Comparison of ENCODE assay signal across 9 mouse cellular contexts in genomic region chr4:46781109-46781508, GRCm38 (mm10).
DNase-seq lines count a peak whose midpoint lies in the region; ATAC-seq and TF ChIP-seq lines count a peak whose summit lies in the region.
"Had no signal": no experiment of that assay in that cellular context is flagged by ENCODE, and none has a peak within 500 bp of the region (broad histone marks: within the 10 kb centered on the region; RNA-seq: fewer than 3 reads in every experiment).

No protein-coding gene starts in this region.

- H3K4me1 ChIP-seq in hindbrain, postnatal 0 days (ENCODE audit: insufficient read depth, low read length): no peaks in the 10 kb centered on the region
- H3K4me1 ChIP-seq in hindbrain, embryonic 11.5 days (replicated peaks; ENCODE audit: control insufficient read depth, insufficient read depth, low read length): no peaks in the 10 kb centered on the region
- H3K4me1 ChIP-seq in MEL (ENCODE audit: control insufficient read depth in 1 of 2, insufficient read depth in 2 of 2, low read length in 2 of 2): no peaks in the 10 kb centered on the region
- no peaks in the 10 kb centered on the region for H3K4me1 ChIP-seq in limb, embryonic 10.5 days
- H3K4me1 ChIP-seq: embryonic facial prominence, embryonic 13.5 days had no signal

- TF ChIP-seq EP300 in MEL (IDR thresholded peaks at IDR 0.05; ENCODE audit: low read depth in 1 of 2, low read length in 2 of 2): no peak

- no peak for TF ChIP-seq POLR2A in MEL (IDR thresholded peaks at IDR 0.05; ENCODE audit: control insufficient read depth in 1 of 2, insufficient read depth in 1 of 2, low read depth in 1 of 2, low read length in 2 of 2, poor library complexity in 1 of 2)

- H3K36me3 ChIP-seq in hindbrain, postnatal 0 days (ENCODE audit: insufficient read depth, low read length): no peaks in the 10 kb centered on the region
- H3K36me3 ChIP-seq in hindbrain, embryonic 11.5 days (ENCODE audit: control insufficient read depth, insufficient read depth, low read length): no peaks in the 10 kb centered on the region
- no peaks in the 10 kb centered on the region for H3K36me3 ChIP-seq in MEL (ENCODE audit: control insufficient read depth in 1 of 2, insufficient read depth in 2 of 2, low read length in 2 of 2)
- no peaks in the 10 kb centered on the region for H3K36me3 ChIP-seq in limb, embryonic 10.5 days
- H3K36me3 ChIP-seq: embryonic facial prominence, embryonic 13.5 days had no signal

- no peak overlapping the region for H3K27ac ChIP-seq in hindbrain, postnatal 0 days
- no peak overlapping the region for H3K27ac ChIP-seq in hindbrain, embryonic 11.5 days (ENCODE audit: low read depth, low read length)
- no peak overlapping the region for H3K27ac ChIP-seq in MEL (ENCODE audit: control insufficient read depth, low read depth, low read length)
- H3K27ac ChIP-seq in limb, embryonic 10.5 days: no peak overlapping the region
- H3K27ac ChIP-seq: embryonic facial prominence, embryonic 13.5 days had no signal

- no peaks in the 10 kb centered on the region for H3K27me3 ChIP-seq in hindbrain, postnatal 0 days (ENCODE audit: insufficient read depth, low read length)
- H3K27me3 ChIP-seq in hindbrain, embryonic 11.5 days (ENCODE audit: control insufficient read depth, insufficient read depth, low read length): no peaks in the 10 kb centered on the region
- H3K27me3 ChIP-seq in MEL (ENCODE audit: control insufficient read depth in 1 of 2, insufficient read depth in 2 of 2, low read length in 2 of 2): peaks cover 0 to 1% of the 10 kb centered on the region in 2 experiments; a peak in 1 of 4 replicates
- H3K27me3 ChIP-seq in limb, embryonic 10.5 days (ENCODE audit: low read depth, poor library complexity, severe bottlenecking): no peaks in the 10 kb centered on the region
- H3K27me3 ChIP-seq: embryonic facial prominence, embryonic 13.5 days had no signal

- ATAC-seq in hindbrain, postnatal 0 days: no peak
- ATAC-seq in hindbrain, embryonic 11.5 days (ENCODE audit: low FRiP score): no peak

- TF ChIP-seq CTCF in hindbrain, postnatal 0 days (IDR thresholded peaks at IDR 0.05; ENCODE audit: low read depth): peak; percentile 58
- peak; percentile 79 to 90 (median 86) for TF ChIP-seq CTCF in MEL (IDR thresholded peaks at IDR 0.05 in 2 of 3, conservative IDR thresholded peaks at IDR 0.05 in 1 of 3; ENCODE audit: control insufficient read depth in 1 of 3, insufficient read depth in 1 of 3, low read depth in 2 of 3, low read length in 3 of 3, poor library complexity in 1 of 3, severe bottlenecking in 1 of 3)

- H3K9me3 ChIP-seq in hindbrain, postnatal 0 days (ENCODE audit: low read length): no peaks in the 10 kb centered on the region
- no peaks in the 10 kb centered on the region for H3K9me3 ChIP-seq in hindbrain, embryonic 11.5 days (ENCODE audit: control insufficient read depth, low read length)
- H3K9me3 ChIP-seq in MEL (replicated peaks; ENCODE audit: insufficient read depth, low read length): no peaks in the 10 kb centered on the region
- no peaks in the 10 kb centered on the region for H3K9me3 ChIP-seq in limb, embryonic 10.5 days (replicated peaks)

- H3K9ac ChIP-seq in hindbrain, postnatal 0 days (replicated peaks; ENCODE audit: low read length): no peak overlapping the region
- H3K9ac ChIP-seq in hindbrain, embryonic 11.5 days (ENCODE audit: low read depth, low read length): no peak overlapping the region
- no peak overlapping the region for H3K9ac ChIP-seq in MEL (ENCODE audit: control insufficient read depth, low read depth, low read length, poor library complexity, severe bottlenecking)
- H3K9ac ChIP-seq: embryonic facial prominence, embryonic 13.5 days had no signal

- H3K79me2 ChIP-seq in MEL (ENCODE audit: control insufficient read depth, insufficient read depth, low read length, poor library complexity): no peaks in the 10 kb centered on the region

- no peak overlapping the region for H3K4me2 ChIP-seq in hindbrain, postnatal 0 days (ENCODE audit: low read depth, low read length)
- H3K4me2 ChIP-seq in hindbrain, embryonic 11.5 days (replicated peaks; ENCODE audit: low read depth, low read length): no peak overlapping the region
- H3K4me2 ChIP-seq: embryonic facial prominence, embryonic 13.5 days had no signal

- peak; percentile 86 for TF ChIP-seq RAD21 in MEL (IDR thresholded peaks at IDR 0.05; ENCODE audit: low read depth, low read length)

- no peak overlapping the region for H3K4me3 ChIP-seq in hindbrain, postnatal 0 days (ENCODE audit: low read length)
- no peak overlapping the region for H3K4me3 ChIP-seq in hindbrain, embryonic 11.5 days (ENCODE audit: low read depth, low read length)
- H3K4me3 ChIP-seq in MEL (ENCODE audit: control insufficient read depth in 1 of 2, insufficient read depth in 1 of 2, low read depth in 2 of 2, low read length in 2 of 2): no peak overlapping the region
- H3K4me3 ChIP-seq in limb, embryonic 10.5 days: no peak overlapping the region
- H3K4me3 ChIP-seq: embryonic facial prominence, embryonic 13.5 days had no signal

- no peak for DNase-seq in hindbrain, postnatal 0 days (ENCODE audit: low spot score)
- no peak for DNase-seq in hindbrain, embryonic 11.5 days (ENCODE audit: low spot score)
- DNase-seq in 416B (ENCODE audit: low read depth) (peak; percentile 29), MEL (ENCODE audit: low read depth, low spot score) (peak; percentile 55)
- DNase-seq in limb, embryonic 10.5 days (ENCODE audit: low spot score): peak; percentile 40
- DNase-seq in ovary, adult 18-20 months (ENCODE audit: low spot score): no peak
- DNase-seq in Muller cell, postnatal 12 days (ENCODE audit: inconsistent ontology term): no peak
- no peak for DNase-seq in kidney, postnatal 25 days

- WGBS in hindbrain, postnatal 0 days: 62% methylated on average over 6 of the region's 6 CpGs
- 63% methylated on average over 6 of the region's 6 CpGs for WGBS in hindbrain, embryonic 11.5 days
- WGBS in limb, embryonic 10.5 days: 69% methylated on average over 6 of the region's 6 CpGs

TF ChIP-seq in MEL, 35 proteins besides CTCF, POLR2A, EP300 and RAD21:
- peak; percentile 94 for TF ChIP-seq SMC3 (IDR thresholded peaks at IDR 0.05; ENCODE audit: low read depth, low read length)
- peak; percentile 90 for TF ChIP-seq ZC3H11A (IDR thresholded peaks at IDR 0.05; ENCODE audit: low read depth, low read length)
- TF ChIP-seq TAL1 (IDR thresholded peaks at IDR 0.05; ENCODE audit: low read length): no peak
- no peak for TF ChIP-seq USF1 (IDR thresholded peaks at IDR 0.05; ENCODE audit: low read depth, low read length)
- no peak for TF ChIP-seq ZKSCAN1 (IDR thresholded peaks at IDR 0.05; ENCODE audit: low read depth, low read length)
- TF ChIP-seq POLR2AphosphoS5 (IDR thresholded peaks at IDR 0.05; ENCODE audit: borderline replicate concordance, low read depth, low read length): no peak
- no peak for TF ChIP-seq GATA1 (IDR thresholded peaks at IDR 0.05; ENCODE audit: low read depth, low read length)
- no peak for TF ChIP-seq NELFE (IDR thresholded peaks at IDR 0.05; ENCODE audit: low read depth, low read length)
- no peak for TF ChIP-seq MAFK (IDR thresholded peaks at IDR 0.05; ENCODE audit: borderline replicate concordance, low read depth, low read length)

Comparison
In these comparisons a context has a peak if more than half of its experiments do, and no peak if none do; other contexts are left out.
1. DNase-seq: peak in 416B (single experiment), MEL (single experiment) and limb, embryonic 10.5 days (single experiment); none in hindbrain, postnatal 0 days (single experiment), hindbrain, embryonic 11.5 days (single experiment), ovary, adult 18-20 months (single experiment), Muller cell, postnatal 12 days (single experiment) and kidney, postnatal 25 days (0 of 2).